Mouse (Mus musculus) heart, embryonic 13.5 days (tissue): ENCODE measurements around the gene Msl3l2. TPM values are rescaled to one million over a fixed set of nuclear protein-coding genes. Genes with fewer than 3 reads are reported as not detected.

Experiments used
- polyA plus RNA-seq: library from polyadenylated mRNA; unstranded; fragments of >200 nt; fragmentation: Nextera tagmentation; extraction: Ambion mirVana; gene quantifications from 2 replicates; pipeline ENCODE4 v1.2.1, GENCODE M21; 2015

Msl3l2 gene
- polyA plus RNA-seq, 1 experiment from 2014 or later: 5.8 TPM

Other genes starting within 250 kb of the Msl3l2 start
- gene Tbc1d32, start 121.8 kb downstream of the Msl3l2 start, polyA plus RNA-seq: 1.5 and 1.8 TPM in 2 replicates